Mouse (Mus musculus) kidney, adult 2 months (tissue): ENCODE measurements around the gene Fam208a.

Experiments used
- CTCF ChIP-seq: fragments of 200-500 bp; conservative IDR thresholded peaks from 2 replicates; pipeline ENCODE4 v1.5.1; 2011; ENCODE audit warnings: low read depth, mild to moderate bottlenecking, control low read depth, low read length, moderate library complexity, mixed read lengths; ENCODE audit not compliant: insufficient read depth, insufficient read length
- POLR2A ChIP-seq: fragments of 200-500 bp; IDR thresholded peaks from one replicate; pipeline ENCODE4 v1.6.1; 2011; ENCODE audit warnings: low read depth, low read length, control low read depth

GRCm38 (mm10) chr14:27409662-27410061 lies 19.0 kb upstream of the Fam208a start:
- TF ChIP-seq CTCF: no peak
- no peak for TF ChIP-seq POLR2A
